ENCODE assay signal across 28 mouse cellular contexts in the genomic region with DNA sequence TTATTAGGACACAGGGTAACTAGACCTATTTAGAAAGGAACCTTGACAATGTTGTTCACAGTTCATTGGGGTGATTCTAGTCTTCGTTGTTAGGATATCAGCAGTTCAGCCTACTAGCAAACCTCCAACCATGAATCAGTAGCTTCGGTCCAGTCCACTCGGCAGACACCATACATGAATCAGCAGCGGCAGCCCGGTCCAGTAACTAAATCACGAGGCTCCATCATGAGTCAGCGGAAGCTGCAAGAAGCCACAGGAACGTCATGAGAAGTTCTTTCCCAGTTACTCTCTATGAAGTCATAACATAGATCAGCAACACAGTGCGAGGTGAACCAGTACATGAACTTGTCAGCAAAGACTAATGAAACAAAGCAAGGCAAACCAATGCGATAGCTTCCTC.
DNase-seq lines count a peak whose midpoint lies in the region; ATAC-seq and TF ChIP-seq lines count a peak whose summit lies in the region.
"Had no signal": no experiment of that assay in that cellular context is flagged by ENCODE, and none has a peak within 500 bp of the region (broad histone marks: within the 10 kb centered on the region; RNA-seq: fewer than 3 reads in every experiment).

No protein-coding gene starts in this region.

- H3K9me3 ChIP-seq in lung, postnatal 0 days (ENCODE audit: low read length) = no peaks in the 10 kb centered on the region
- H3K9me3 ChIP-seq: embryonic facial prominence, embryonic 12.5 days; embryonic facial prominence, embryonic 15.5 days; forebrain, embryonic 12.5 days; forebrain, embryonic 15.5 days; heart, embryonic 15.5 days; hindbrain, embryonic 13.5 days had no signal

- 87% methylated on average over 10 of the region's 10 CpGs for WGBS in lung, postnatal 0 days

- no peaks in the 10 kb centered on the region for H3K36me3 ChIP-seq in lung, postnatal 0 days (ENCODE audit: insufficient read depth, low read length)
- H3K36me3 ChIP-seq: embryonic facial prominence, embryonic 12.5 days; embryonic facial prominence, embryonic 15.5 days; forebrain, embryonic 12.5 days; forebrain, embryonic 15.5 days; heart, embryonic 12.5 days; heart, embryonic 15.5 days; hindbrain, embryonic 10.5 days; hindbrain, embryonic 13.5 days had no signal

- ATAC-seq in lung, postnatal 0 days = no peak
- no peak for ATAC-seq in Patski
- ATAC-seq: CD4-positive, CD25-positive, alpha-beta regulatory T cell, adult 4 months; forebrain, embryonic 15.5 days; hindbrain, postnatal 0 days; inflammation-experienced regulatory T-cells, adult 6 months; intestine, embryonic 16.5 days had no signal

- TF ChIP-seq EP300 in lung, postnatal 0 days (IDR thresholded peaks at IDR 0.05) = no peak

- DNase-seq in adrenal gland, adult 2 months = peak; percentile 31
- no peak for DNase-seq in adrenal gland, postnatal 10 days
- DNase-seq in lung, postnatal 0 days (ENCODE audit: low spot score) = no peak
- DNase-seq in lung, postnatal 36 days = no peak
- DNase-seq in 3134 (ENCODE audit: extremely low read depth, insufficient read length, low spot score) (peak; percentile 66), Patski (ENCODE audit: low read depth, low spot score) (peak; percentile 39)
- DNase-seq in Muller cell, postnatal 12 days (ENCODE audit: inconsistent ontology term) = no peak
- DNase-seq: adrenal gland, postnatal 14 days; cerebellum, adult 11 months; cerebellum, adult 2 months; cerebellum, adult 9-11 months; cerebellum, postnatal 25 days; gastrocnemius, postnatal 10 days; gastrocnemius, postnatal 36 days; heart, postnatal 10 days; heart, postnatal 36 days had no signal

- no peak overlapping the region for H3K9ac ChIP-seq in lung, postnatal 0 days (replicated peaks; ENCODE audit: low read depth)
- H3K9ac ChIP-seq: embryonic facial prominence, embryonic 12.5 days; embryonic facial prominence, embryonic 15.5 days; forebrain, embryonic 12.5 days; forebrain, embryonic 15.5 days; heart, embryonic 12.5 days; heart, embryonic 15.5 days; hindbrain, embryonic 13.5 days had no signal

- 0 out of 2 replicates have a peak overlapping the region, but pooled peaks have one; percentile 14 for H3K27ac ChIP-seq in lung, postnatal 0 days (ENCODE audit: low read length)
- H3K27ac ChIP-seq: embryonic facial prominence, embryonic 12.5 days; embryonic facial prominence, embryonic 15.5 days; forebrain, embryonic 12.5 days; forebrain, embryonic 15.5 days; heart, embryonic 15.5 days; hindbrain, embryonic 10.5 days; hindbrain, embryonic 13.5 days; hindbrain, postnatal 0 days had no signal

- H3K4me1 ChIP-seq in lung, postnatal 0 days (ENCODE audit: insufficient read depth, low read depth, low read length) = peaks cover 19% of the 10 kb centered on the region

- TF ChIP-seq CTCF in lung, postnatal 0 days (IDR thresholded peaks at IDR 0.05) = no peak
- TF ChIP-seq CTCF in Patski (IDR thresholded peaks at IDR 0.05) = no peak

- CTCF ChIA-PET in Patski (lab: Charles Lee) = no interaction called here

- POLR2A ChIA-PET in Patski (lab: Charles Lee) = no interaction called here

- in situ Hi-C loops in Patski (cut with MboI; ENCODE audit: low pct_unique_long_range_greater_than_20kb) = no loop called here

- H3K27me3 ChIP-seq in lung, postnatal 0 days (replicated peaks; ENCODE audit: insufficient read depth, low read length) = no peaks in the 10 kb centered on the region
- no peaks in the 10 kb centered on the region for H3K27me3 ChIP-seq in Patski
- H3K27me3 ChIP-seq: embryonic facial prominence, embryonic 12.5 days; embryonic facial prominence, embryonic 15.5 days; forebrain, embryonic 15.5 days; heart, embryonic 12.5 days; heart, embryonic 15.5 days; hindbrain, embryonic 13.5 days had no signal

- no peak overlapping the region for H3K4me2 ChIP-seq in lung, postnatal 0 days (replicated peaks; ENCODE audit: low read depth, low read length)
- H3K4me2 ChIP-seq: embryonic facial prominence, embryonic 12.5 days; embryonic facial prominence, embryonic 15.5 days; forebrain, embryonic 12.5 days; forebrain, embryonic 15.5 days; heart, embryonic 12.5 days; heart, embryonic 15.5 days; hindbrain, embryonic 13.5 days had no signal

- H3K4me3 ChIP-seq in lung, postnatal 0 days (ENCODE audit: low read depth, low read length) = no peak overlapping the region
- H3K4me3 ChIP-seq: embryonic facial prominence, embryonic 12.5 days; embryonic facial prominence, embryonic 15.5 days; forebrain, embryonic 12.5 days; forebrain, embryonic 15.5 days; heart, embryonic 12.5 days; heart, embryonic 15.5 days; hindbrain, embryonic 10.5 days; hindbrain, embryonic 13.5 days had no signal

Comparison
In these comparisons a context has a peak if more than half of its experiments do, and no peak if none do; other contexts are left out.
1. DNase-seq: peak in adrenal gland, adult 2 months (single experiment), 3134 (single experiment) and Patski (single experiment); none in adrenal gland, postnatal 10 days (single experiment), lung, postnatal 0 days (single experiment), lung, postnatal 36 days (single experiment) and Muller cell, postnatal 12 days (single experiment).